Mouse (Mus musculus) thymus, postnatal 0 days (tissue): ENCODE measurements at regions not wholly inside any gene's neighbourhood (a gene's known extent, or its start where the extent isn't known, plus 50 kb on each side); places are given as distances from the start of the nearest gene placed in this dataset. TPM values are rescaled to one million over a fixed set of nuclear protein-coding genes. Genes with fewer than 3 reads are reported as not detected.

Source experiments
- DNase-seq: peaks from one replicate; pipeline ENCODE4 v3.0.0-alpha.2; 2015; ENCODE audit warnings: low spot score
- microRNA-seq: library from miRNA; unstranded; fragments of <30 nt; microRNA quantifications from one replicate; pipeline ENCODE4, GENCODE M21; 2016; ENCODE audit warnings: borderline number of aligned reads

DNA sequence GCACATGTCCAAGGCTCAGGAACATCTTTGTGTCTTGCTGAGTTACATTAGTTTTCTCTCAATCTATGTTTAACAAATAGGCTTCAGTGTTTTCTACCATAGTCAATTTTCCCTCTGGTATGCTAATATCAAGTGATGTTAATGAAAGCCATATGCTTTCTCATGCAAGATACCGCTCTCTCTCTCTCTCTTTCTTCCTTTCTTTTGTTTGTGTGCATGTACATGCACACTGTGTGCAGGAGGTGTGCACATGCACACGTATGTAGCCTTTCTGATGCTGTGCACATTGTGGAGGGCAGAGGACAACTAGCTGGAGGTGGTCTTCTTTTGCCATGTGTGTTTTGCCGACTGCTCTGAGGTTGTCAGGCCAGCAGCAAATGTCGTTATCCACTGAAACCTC is 69.0 kb upstream of the Klf12 start:
- DNase-seq = no peak

DNA sequence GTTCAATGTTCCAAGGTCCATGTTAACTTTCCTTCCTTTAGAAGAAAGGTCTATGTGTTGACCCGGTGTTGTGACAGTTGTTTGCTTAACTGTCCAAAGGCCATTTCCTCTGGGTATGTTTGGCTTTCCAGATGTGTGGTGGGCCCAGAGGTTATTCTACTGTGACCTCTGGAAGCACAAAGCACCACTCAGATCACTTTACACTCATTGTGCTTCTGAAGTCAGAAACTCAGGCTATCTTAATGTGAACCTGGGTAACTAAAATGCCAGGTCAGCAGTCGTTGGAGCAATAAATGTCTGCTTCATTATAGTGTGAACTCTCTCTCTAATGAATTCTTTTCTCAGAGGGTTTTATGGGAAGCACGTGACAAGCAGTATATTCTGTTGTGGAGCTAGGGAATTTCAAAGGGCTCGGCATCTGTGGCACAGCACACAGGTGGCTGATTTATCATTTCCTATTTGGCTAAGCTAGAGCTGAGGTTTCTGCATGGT is 68.5 kb upstream of the Klf12 start:
- DNase-seq = no peak

DNA sequence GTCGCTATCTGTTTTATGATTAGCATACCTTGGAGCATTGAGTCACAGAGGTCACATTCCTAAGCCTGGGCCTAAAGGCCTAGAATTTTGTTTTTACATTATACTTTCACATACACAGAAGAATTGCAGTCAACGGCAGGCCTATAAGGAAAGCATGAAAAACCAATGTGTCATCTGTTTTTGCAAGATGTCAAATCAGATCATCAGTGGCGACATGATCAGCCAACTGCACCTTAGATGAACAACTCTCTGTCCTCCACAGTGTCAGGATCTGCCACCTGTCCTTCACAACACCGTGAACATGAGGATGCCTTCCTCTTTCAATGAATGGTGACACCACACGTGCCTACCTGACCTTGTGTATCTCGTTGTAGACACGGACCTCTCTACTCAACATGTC is 66.5 kb upstream of the Klf12 start:
- DNase-seq = no peak

DNA sequence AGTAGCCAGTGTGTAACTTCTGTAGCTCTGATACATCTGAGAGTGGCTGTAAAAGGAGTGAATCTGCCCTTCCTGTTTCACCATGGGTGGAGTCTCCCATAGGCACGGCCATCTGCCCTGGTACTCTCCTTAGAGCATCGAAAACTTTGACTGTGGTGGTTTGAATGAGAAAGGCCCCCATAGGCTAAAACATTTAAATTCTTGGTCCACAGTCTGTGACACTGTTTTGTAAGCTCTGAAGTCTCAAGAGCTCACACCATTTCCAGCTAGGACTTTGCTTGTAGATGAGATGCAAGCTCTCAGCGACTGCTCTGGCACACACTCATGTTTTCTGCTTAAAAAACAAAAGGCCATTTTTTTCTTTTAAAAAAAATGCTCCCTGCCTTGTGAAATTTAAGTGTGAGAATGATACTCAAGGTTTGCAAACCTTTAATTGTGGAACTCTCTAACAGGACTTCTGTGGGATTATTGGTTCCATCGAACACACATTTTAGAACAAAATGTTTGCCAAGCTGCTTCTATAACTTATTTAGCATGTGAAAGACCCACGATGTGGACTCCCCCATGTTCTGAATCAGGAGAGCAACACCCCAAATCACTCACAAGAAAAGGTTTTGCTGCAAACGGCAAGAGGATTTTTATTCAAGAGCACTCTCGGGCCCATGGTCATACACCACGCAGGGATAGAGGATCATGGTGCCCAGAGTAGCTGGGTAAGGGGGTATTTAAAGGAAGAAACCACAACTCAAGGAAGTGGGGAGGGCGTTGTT is 65.7 kb upstream of the Klf12 start:
- no peak for DNase-seq

DNA sequence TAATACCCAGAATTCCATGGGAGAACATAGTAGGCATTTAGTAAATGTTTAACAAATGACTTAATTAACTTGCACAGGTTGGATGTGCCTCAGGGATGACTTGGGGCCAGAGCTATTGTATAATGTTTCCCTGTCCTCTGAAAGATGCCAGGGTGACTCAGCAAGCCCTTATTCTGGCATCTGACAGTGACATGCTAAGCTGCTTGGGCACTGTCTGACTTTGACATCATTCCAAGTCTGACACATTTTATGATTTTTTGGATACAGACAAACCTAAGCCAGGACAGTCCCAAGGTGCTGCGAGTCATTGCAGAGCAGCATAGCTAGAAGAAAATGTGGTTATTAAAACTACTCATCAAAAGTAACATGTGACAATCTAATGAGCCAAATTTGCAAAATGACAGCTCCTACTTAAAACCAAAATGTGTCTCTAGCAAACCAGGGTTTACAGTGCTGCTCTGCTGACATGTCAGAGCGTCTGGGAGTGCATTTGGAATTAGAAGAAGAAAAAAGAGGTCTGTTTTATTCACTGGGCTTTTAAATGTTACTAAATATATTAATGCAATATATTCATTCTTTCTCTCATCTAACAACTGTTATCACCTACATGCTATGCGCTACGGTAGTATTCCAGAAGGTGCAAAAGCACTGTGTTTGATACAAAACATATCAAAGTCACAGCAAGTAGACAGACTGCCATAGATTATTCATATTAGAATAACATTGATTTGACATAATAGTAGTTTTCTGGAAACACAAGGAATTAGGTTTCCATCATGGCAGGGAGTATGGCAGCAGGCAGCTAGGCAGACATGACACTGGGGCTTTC is 64.1 kb upstream of the Klf12 start:
- DNase-seq = no peak

DNA sequence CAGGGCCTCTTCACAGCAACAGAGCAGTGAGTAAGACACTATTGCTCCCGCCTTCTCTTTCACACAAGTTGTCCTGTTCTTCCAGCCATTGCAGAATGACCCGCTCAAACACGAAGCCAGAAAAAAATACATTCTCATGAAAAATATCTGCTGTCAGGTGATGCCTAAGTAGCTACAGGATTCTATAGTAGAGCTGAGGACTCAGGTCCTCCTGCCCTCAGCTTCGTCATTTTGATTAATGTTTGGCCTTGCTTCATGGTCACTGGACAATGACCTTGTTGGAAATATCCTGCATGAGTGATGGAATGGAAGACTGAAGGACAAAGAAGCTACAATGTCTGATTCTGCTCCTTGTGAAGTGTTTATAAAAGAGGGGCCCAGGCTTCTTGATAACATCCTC is 52.4 kb upstream of the Klf12 start:
- no peak for DNase-seq

Small RNA genes in the stretch of these regions (microRNA-seq; reads per million reads assigned to microRNA genes)
- gene Gm22401 = not detected
